In genomic region chr15:97766594-97767279, GRCm38 (mm10) we compare ENCODE assay signal across 9 mouse cellular contexts. TPM values are rescaled to one million over a fixed set of nuclear protein-coding genes. Genes with fewer than 3 reads are reported as not detected.
DNase-seq lines count a peak whose midpoint lies in the region; ATAC-seq and TF ChIP-seq lines count a peak whose summit lies in the region.
"Had no signal": no experiment of that assay in that cellular context is flagged by ENCODE, and none has a peak within 500 bp of the region (broad histone marks: within the 10 kb centered on the region; RNA-seq: fewer than 3 reads in every experiment).

No protein-coding gene starts in this region.

- H3K4me3 ChIP-seq in bone marrow, adult 2 months (replicated peaks; ENCODE audit: control insufficient read depth, low read depth, low read length): peak overlapping the region; percentile 17
- peak overlapping the region; percentile 53 for H3K4me3 ChIP-seq in hindbrain, embryonic 16.5 days (ENCODE audit: low read length)
- H3K4me3 ChIP-seq in liver, embryonic 13.5 days (replicated peaks): peak overlapping the region; percentile 51
- H3K4me3 ChIP-seq in stomach, postnatal 0 days (ENCODE audit: low read depth, low read length): peak overlapping the region; percentile 50

- no peak for TF ChIP-seq CTCF in bone marrow, adult 2 months (IDR thresholded peaks at IDR 0.05; ENCODE audit: control insufficient read depth, insufficient read depth, low read length)
- TF ChIP-seq CTCF in stomach, postnatal 0 days (IDR thresholded peaks at IDR 0.05; ENCODE audit: low read depth): no peak

- H3K9ac ChIP-seq in hindbrain, embryonic 16.5 days (ENCODE audit: low read depth, low read length): peak overlapping the region; percentile 71
- H3K9ac ChIP-seq in liver, embryonic 13.5 days: no peak overlapping the region
- peak overlapping the region; percentile 66 for H3K9ac ChIP-seq in stomach, postnatal 0 days (ENCODE audit: low read length)

- no peak for TF ChIP-seq POLR2A in bone marrow, adult 2 months (IDR thresholded peaks at IDR 0.05; ENCODE audit: borderline replicate concordance, control insufficient read depth, low read depth, low read length)

- H3K4me1 ChIP-seq in bone marrow, adult 2 months (ENCODE audit: control insufficient read depth, insufficient read depth, low read length): peaks cover 2% of the 10 kb centered on the region
- H3K4me1 ChIP-seq in hindbrain, embryonic 16.5 days (ENCODE audit: control insufficient read depth, insufficient read depth, low read depth, low read length): peaks cover 27% of the 10 kb centered on the region
- peaks cover 16% of the 10 kb centered on the region for H3K4me1 ChIP-seq in liver, embryonic 13.5 days (replicated peaks)
- peaks cover 7% of the 10 kb centered on the region; the same call in 1 of the 2 replicates for H3K4me1 ChIP-seq in stomach, postnatal 0 days (replicated peaks; ENCODE audit: control insufficient read depth, insufficient read depth)

- H3K27me3 ChIP-seq in hindbrain, embryonic 16.5 days (replicated peaks; ENCODE audit: control insufficient read depth, insufficient read depth, low read length): peaks cover 6% of the 10 kb centered on the region; the same call in 1 of the 2 replicates
- peaks cover 77% of the 10 kb centered on the region for H3K27me3 ChIP-seq in liver, embryonic 13.5 days
- 0 out of 2 replicates have a peak, but pooled peaks cover 2% of the 10 kb centered on the region for H3K27me3 ChIP-seq in stomach, postnatal 0 days (ENCODE audit: control insufficient read depth, insufficient read depth, low read length)

- H3K36me3 ChIP-seq in hindbrain, embryonic 16.5 days (ENCODE audit: control insufficient read depth, insufficient read depth, low read length): no peaks in the 10 kb centered on the region
- no peaks in the 10 kb centered on the region for H3K36me3 ChIP-seq in liver, embryonic 13.5 days
- H3K36me3 ChIP-seq in stomach, postnatal 0 days (ENCODE audit: control insufficient read depth, insufficient read depth, low read length): no peaks in the 10 kb centered on the region

- no peak for TF ChIP-seq EP300 in stomach, postnatal 0 days (optimal IDR thresholded peaks at IDR 0.05)

- WGBS in bone marrow, adult 2 months: 20% methylated on average over 23 of the region's 23 CpGs
- WGBS in hindbrain, embryonic 16.5 days: 4% methylated on average over 23 of the region's 23 CpGs
- 13% methylated on average over 23 of the region's 23 CpGs for WGBS in liver, embryonic 13.5 days (ENCODE audit: insufficient replicate concordance)
- 20% methylated on average over 21 of the region's 23 CpGs for WGBS in stomach, postnatal 0 days

- H3K27ac ChIP-seq in bone marrow, adult 2 months (ENCODE audit: control insufficient read depth, insufficient read depth, low read depth, low read length, poor library complexity): no peak overlapping the region; the same call in 1 of the 2 replicates
- peak overlapping the region; percentile 69 for H3K27ac ChIP-seq in hindbrain, embryonic 16.5 days (ENCODE audit: low read depth, low read length)
- H3K27ac ChIP-seq in liver, embryonic 13.5 days: no peak overlapping the region
- H3K27ac ChIP-seq in stomach, postnatal 0 days (replicated peaks): peak overlapping the region; percentile 80; the same call in 1 of the 2 replicates

- H3K9me3 ChIP-seq in hindbrain, embryonic 16.5 days (ENCODE audit: control insufficient read depth, low read length): no peaks in the 10 kb centered on the region
- H3K9me3 ChIP-seq in liver, embryonic 13.5 days (replicated peaks): no peaks in the 10 kb centered on the region
- H3K9me3 ChIP-seq in stomach, postnatal 0 days (ENCODE audit: control insufficient read depth, low read length): no peaks in the 10 kb centered on the region

- intact Hi-C loops in gastrocnemius, postnatal 36 days (cut with DNase I): loop anchor here (2.0 kb wide), 1 partner anchor 46 kb away; no protein-coding TSS in a partner anchor

- ATAC-seq in hindbrain, embryonic 16.5 days: peak; percentile 29
- ATAC-seq in liver, embryonic 13.5 days (ENCODE audit: low read depth): no peak
- ATAC-seq in stomach, postnatal 0 days (ENCODE audit: low FRiP score, low TSS enrichment): peak; percentile 1; the same call in 1 of the 2 replicates

- H3K4me2 ChIP-seq in hindbrain, embryonic 16.5 days (ENCODE audit: low read length): peak overlapping the region; percentile 97
- H3K4me2 ChIP-seq in liver, embryonic 13.5 days: peak overlapping the region; percentile 71
- H3K4me2 ChIP-seq in stomach, postnatal 0 days (replicated peaks; ENCODE audit: low read depth): peak overlapping the region; percentile 89

- peak; percentile 43 for DNase-seq in gastrocnemius, postnatal 25 days
- DNase-seq in gastrocnemius, postnatal 36 days: no peak
- DNase-seq in liver, embryonic 13.5 days: no peak
- DNase-seq in stomach, postnatal 0 days (ENCODE audit: low spot score): no peak
- DNase-seq in frontal cortex, postnatal 36 days (ENCODE audit: low spot score in 2 of 2): no peak
- DNase-seq in gastrocnemius, adult 8-10 months (ENCODE audit: low spot score in 2 of 2): no peak

RNA-seq across cellular contexts. Expression of gene Rapgef3, which starts 1.0 kb away (rescaled TPM):
- total RNA-seq in gastrocnemius, postnatal 25 days (2021): 1 to 10 TPM; 3.7 to 8.1 TPM
- total RNA-seq in gastrocnemius, postnatal 36 days (2021): 1 to 10 TPM; 5.1 to 7.7 TPM
- polyA plus RNA-seq in bone marrow, adult 2 months (2011; ENCODE audit: insufficient read depth, insufficient read length, low replicate concordance, missing spikeins): 15.3 and 17.0 TPM in 2 replicates
- 17.8 and 18.4 TPM in 2 replicates for polyA plus RNA-seq in hindbrain, embryonic 16.5 days (2015; fragmentation: Nextera tagmentation; extraction: Ambion mirVana)
- polyA plus RNA-seq in liver, embryonic 13.5 days (2015; fragmentation: Nextera tagmentation; extraction: Ambion mirVana): 1.2 and 1.8 TPM in 2 replicates
- polyA plus RNA-seq in stomach, postnatal 0 days (2015; fragmentation: Nextera tagmentation; extraction: Ambion mirVana): 3.2 and 4.2 TPM in 2 replicates
- total RNA-seq in gastrocnemius, adult 8-10 months (2022): 1 to 10 TPM; 5.1 to 6.3 (median 5.5) TPM
- polyA plus RNA-seq: erythroblast, embryonic 14.5 days had no signal

RNA-seq across cellular contexts. Expression of gene Slc48a1, which starts 11.6 kb away (rescaled TPM):
- 10 to 100 TPM; 44.7 to 47.2 TPM for total RNA-seq in gastrocnemius, postnatal 25 days (2021)
- total RNA-seq in gastrocnemius, postnatal 36 days (2021): 10 to 100 TPM; 44.8 to 46.2 TPM
- polyA plus RNA-seq in bone marrow, adult 2 months (2011; ENCODE audit: insufficient read depth, insufficient read length, low replicate concordance, missing spikeins): 62.3 and 67.5 TPM in 2 replicates
- 118 and 122 TPM in 2 replicates for polyA plus RNA-seq in hindbrain, embryonic 16.5 days (2015; fragmentation: Nextera tagmentation; extraction: Ambion mirVana)
- polyA plus RNA-seq in liver, embryonic 13.5 days (2015; fragmentation: Nextera tagmentation; extraction: Ambion mirVana): 89.5 and 101 TPM in 2 replicates
- 36.7 and 40.7 TPM in 2 replicates for polyA plus RNA-seq in stomach, postnatal 0 days (2015; fragmentation: Nextera tagmentation; extraction: Ambion mirVana)
- total RNA-seq in gastrocnemius, adult 8-10 months (2022): 10 to 100 TPM; 40.0 to 52.7 (median 47.3) TPM

RNA-seq across cellular contexts. Expression of gene Endou, which starts 35.6 kb away (rescaled TPM):
- under 1 TPM; 0.36 to 0.91 TPM for total RNA-seq in gastrocnemius, postnatal 25 days (2021)
- under 1 TPM; 0.44 to 0.77 TPM for total RNA-seq in gastrocnemius, postnatal 36 days (2021)
- polyA plus RNA-seq in bone marrow, adult 2 months (2011; ENCODE audit: insufficient read depth, insufficient read length, low replicate concordance, missing spikeins): 2.3 and 7.3 TPM in 2 replicates
- polyA plus RNA-seq in hindbrain, embryonic 16.5 days (2015; fragmentation: Nextera tagmentation; extraction: Ambion mirVana): 0.14 and 0.41 TPM in 2 replicates
- 0.07 TPM in 1 of 2 replicates, not detected in the other for polyA plus RNA-seq in liver, embryonic 13.5 days (2015; fragmentation: Nextera tagmentation; extraction: Ambion mirVana)
- polyA plus RNA-seq in stomach, postnatal 0 days (2015; fragmentation: Nextera tagmentation; extraction: Ambion mirVana): 37.0 and 38.3 TPM in 2 replicates
- under 1 TPM; 0.19 to 0.49 (median 0.31) TPM for total RNA-seq in gastrocnemius, adult 8-10 months (2022)
- polyA plus RNA-seq: erythroblast, embryonic 14.5 days had no signal

Comparison
In these comparisons a context has a peak if more than half of its experiments do, and no peak if none do; other contexts are left out.
1. H3K27ac ChIP-seq: peak in hindbrain, embryonic 16.5 days (single experiment) and stomach, postnatal 0 days (single experiment); none in bone marrow, adult 2 months (single experiment) and liver, embryonic 13.5 days (single experiment).
2. Peak in every context shown above with its lines, with median percentiles within 50 percentile points of each other: H3K4me3 ChIP-seq and H3K4me2 ChIP-seq.